Mouse (Mus musculus) liver, postnatal 0 days (tissue): ENCODE results near the gene Il31.

ENCODE experiments used
- CTCF ChIP-seq: sonication (generic); IDR thresholded peaks from 2 replicates; pipeline ENCODE4 v1.5.1; 2016; ENCODE audit warnings: antibody characterized with exemption, low read depth
- EP300 ChIP-seq: IDR thresholded peaks from 2 replicates; pipeline ENCODE4 v1.6.1; 2016; ENCODE audit warnings: antibody characterized with exemption, low read depth, mild to moderate bottlenecking

DNA sequence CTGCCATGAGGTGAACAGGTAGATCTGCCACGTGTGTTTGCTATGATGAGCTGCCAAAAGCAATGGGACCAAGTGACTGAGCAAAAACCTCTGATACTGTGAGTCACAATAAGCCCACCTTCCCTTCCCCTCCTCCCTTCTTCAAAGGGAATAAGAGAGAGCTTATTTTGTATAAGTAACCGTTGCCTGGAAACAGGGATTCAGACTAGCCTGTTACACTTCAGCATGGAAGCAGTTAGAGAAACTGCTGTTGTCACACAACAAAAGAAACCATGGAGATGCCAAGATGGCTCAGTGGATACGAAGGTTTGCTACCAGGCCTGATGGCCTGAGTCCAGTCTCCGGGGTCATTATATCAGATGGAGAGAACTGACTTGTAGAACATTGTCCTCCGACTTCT lies 15.5 kb downstream of the Il31 start:
- no peak for TF ChIP-seq CTCF
- no peak for TF ChIP-seq EP300
